Mouse (Mus musculus): ENCODE data around the gene Xrra1.
"Not testable (repeated sequence)": the region's sequence is repeated elsewhere in the genome, so short reads cannot be mapped to it uniquely, and the experiment has no call there.

The Xrra1 gene

GRCm38 (mm10) chr7:99902918-99903665, 44.2 kb downstream of the Xrra1 start:
- DNase-seq: no peak

- DNase-seq: no peak
Observed at GRCm38 (mm10) chr7:99904421-99905005, 45.6 kb downstream of the Xrra1 start.

DNA sequence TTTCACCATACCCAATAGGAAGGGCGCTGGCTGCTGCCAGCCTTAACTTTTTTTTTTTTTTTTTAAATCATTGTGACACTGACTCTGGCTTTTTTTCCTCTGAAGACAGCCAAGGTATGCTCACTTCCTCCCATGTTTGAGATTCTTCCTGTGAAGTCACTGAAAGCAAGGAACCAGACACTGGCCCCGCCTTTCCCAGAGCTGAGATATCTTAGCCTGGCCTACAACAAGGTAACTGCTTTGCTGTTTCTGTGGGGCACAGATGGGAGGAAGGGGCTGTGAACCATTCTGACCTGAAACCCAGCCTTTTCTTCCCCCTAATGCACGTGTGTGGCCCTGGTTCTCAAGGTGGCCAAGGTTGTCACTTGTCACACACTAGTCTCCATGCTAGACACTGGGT, 47.4 kb downstream of the Xrra1 start:
- DNase-seq: no peak

- no peak for DNase-seq
Observed at GRCm38 (mm10) chr7:99907463-99907862, 48.5 kb downstream of the Xrra1 start.

GRCm38 (mm10) chr7:99911038-99911437, 52.1 kb downstream of the Xrra1 start:
- no peak for DNase-seq

DNA sequence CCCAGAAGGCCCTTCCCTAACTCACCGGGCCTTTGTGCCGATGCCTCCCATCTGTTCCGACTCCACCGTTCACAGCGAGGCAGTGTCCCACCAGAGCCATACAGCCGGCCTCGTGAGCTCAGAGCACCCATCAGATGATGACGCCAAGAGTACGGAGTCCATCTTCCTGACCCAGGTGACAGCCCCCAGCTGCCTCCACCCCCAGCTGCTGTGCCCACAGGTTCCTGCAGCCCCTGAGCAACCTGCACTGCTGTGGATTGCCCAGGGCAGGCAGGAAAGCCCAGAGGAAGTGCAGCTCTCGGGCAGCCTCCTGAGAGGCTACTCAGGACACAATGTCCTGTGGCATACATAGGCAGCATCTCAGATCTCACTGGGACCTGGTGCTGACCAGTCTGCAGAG, 55.4 kb downstream of the Xrra1 start:
- DNase-seq: no peak

- no peak for DNase-seq
Observed at GRCm38 (mm10) chr7:99915511-99915910, 56.6 kb downstream of the Xrra1 start.

DNA sequence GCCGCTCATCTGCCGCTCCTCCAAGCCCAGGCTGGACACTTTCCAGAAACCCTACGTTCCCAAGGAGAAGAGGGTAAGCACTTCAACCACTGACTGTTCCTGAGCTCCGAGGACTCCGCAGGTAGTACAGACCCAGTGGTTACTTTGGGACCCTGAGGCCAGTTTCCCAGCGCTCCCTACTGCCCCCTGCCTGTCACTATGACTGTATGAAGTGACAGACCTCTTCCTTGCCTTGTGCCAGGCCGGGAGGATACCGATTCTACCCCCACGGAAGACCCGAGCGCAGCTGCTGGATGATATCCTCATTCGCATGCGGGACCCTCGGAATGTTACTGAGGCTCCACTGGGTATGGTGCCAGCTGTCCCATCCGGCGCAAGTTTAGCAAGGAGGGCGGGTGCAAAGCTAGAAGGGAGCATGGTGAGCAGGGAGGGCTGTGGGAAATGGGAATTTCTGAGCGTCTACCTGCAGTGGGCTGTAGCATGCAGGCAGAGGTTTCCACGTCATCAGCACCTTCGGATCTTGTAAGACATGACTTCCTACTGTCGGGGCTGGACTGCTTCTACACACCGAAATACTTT, 57.9 kb downstream of the Xrra1 start:
- peak; percentile 53 for DNase-seq

GRCm38 (mm10) chr7:99917320-99917844, 58.5 kb downstream of the Xrra1 start:
- DNase-seq: peak; percentile 59

GRCm38 (mm10) chr7:99919164-99919563, 60.2 kb downstream of the Xrra1 start:
- DNase-seq: peak; percentile 31

DNA sequence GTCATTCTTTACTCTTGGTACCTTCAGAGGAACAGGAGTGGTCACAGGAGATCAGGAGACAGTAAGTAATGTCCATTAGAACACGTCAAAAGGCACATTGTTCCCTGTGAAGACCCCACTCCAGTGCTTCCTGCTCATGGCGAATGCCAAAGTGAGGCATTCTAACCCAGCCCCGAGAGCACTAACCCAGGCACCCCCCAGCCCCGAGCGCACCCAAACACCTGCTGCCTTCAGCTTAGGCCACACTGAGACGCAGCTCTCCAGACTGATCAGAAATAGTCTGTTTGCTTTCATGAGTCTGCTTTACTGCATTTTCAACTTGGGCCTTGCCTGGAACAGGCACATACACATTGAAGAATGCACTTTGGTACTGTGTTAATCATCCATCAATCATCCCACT, 61.1 kb downstream of the Xrra1 start:
- no peak for DNase-seq

GRCm38 (mm10) chr7:99920416-99920815, 61.5 kb downstream of the Xrra1 start:
- DNase-seq: no peak

DNA sequence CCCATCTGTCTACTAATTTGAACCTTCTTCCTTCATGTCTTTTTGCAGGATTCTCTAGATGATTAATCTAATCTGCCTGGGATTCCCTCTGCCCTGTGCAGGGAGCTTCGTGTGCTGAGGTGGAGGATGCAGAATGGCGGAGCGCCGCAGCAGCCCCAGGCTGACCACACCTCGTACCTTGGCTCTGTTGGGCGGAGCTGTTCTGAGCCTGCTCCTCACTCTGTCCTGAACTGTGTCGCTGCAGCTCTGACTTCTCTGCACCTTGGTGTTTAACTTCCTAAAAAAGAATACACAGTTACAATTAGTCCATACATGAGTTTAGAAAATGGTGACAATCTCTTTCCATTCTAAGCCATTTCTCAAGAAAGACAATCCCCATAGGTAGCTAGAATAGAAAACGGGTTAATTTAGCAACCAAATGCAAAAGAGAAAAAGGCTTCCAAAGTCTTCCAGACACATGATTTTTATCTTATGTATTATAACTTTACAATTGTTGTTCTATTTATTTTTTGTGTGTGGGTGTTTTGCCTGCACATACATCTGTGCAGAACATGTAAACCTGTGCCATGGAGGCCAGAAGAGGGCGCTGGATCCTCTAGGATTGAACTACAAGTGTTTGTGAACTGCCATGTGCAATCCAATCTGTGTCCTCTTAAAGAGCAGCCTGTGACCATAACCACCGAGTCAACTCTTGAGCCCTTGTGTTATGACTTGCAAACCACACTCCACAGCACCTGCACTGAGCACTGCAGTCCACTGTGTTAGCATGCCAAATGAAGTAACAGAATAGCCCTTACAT, 68.2 kb downstream of the Xrra1 start:
- DNase-seq: peak; percentile 69

DNA sequence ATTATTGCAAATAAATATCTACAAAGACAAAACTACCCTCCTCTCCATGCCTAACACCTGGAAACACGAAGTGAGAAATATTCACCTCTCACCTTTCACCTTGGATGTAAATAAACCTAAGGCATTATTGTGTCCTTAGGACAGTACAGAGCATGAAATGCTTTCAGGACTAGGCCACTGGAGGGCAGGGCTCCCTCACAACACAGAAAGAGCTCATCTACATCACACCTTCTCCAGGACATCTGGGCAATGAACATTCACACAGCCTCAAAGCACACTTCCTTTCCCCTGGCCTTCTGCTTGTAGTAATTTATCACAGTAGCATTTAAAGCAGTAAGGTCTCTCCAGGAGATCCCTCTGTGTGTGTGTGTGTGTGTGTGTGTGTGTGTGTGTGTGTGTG, 76.8 kb downstream of the Xrra1 start:
- no peak for DNase-seq

- DNase-seq: no peak
Observed at GRCm38 (mm10) chr7:99940669-99941068, 81.8 kb downstream of the Xrra1 start.

GRCm38 (mm10) chr7:99944520-99944919, 85.6 kb downstream of the Xrra1 start:
- no peak for DNase-seq

GRCm38 (mm10) chr7:99945012-99945411, 86.1 kb downstream of the Xrra1 start:
- not testable (repeated sequence) for DNase-seq

DNA sequence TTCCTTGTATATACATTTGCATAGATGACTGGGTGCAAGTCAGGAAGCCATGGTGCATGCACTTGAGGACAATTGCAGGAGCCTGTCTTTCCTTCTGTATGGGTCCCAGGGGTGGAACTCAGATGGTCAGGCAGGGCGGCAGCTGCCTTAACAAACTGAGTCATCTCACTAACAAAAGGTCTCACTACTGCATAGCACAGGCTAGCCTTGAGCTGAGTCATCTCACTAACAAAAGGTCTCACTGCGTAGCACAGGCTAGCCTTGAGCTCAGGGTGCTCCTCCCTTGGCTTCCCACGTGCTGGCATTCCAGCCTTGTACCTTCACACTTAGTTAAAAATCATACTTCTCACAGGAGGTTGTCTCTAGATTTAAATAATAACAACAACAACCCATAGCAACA, 87.0 kb downstream of the Xrra1 start:
- no peak for DNase-seq

GRCm38 (mm10) chr7:99946356-99946755, 87.4 kb downstream of the Xrra1 start:
- no peak for DNase-seq

GRCm38 (mm10) chr7:99947329-99947728, 88.4 kb downstream of the Xrra1 start:
- peak; percentile 47 for DNase-seq

DNA sequence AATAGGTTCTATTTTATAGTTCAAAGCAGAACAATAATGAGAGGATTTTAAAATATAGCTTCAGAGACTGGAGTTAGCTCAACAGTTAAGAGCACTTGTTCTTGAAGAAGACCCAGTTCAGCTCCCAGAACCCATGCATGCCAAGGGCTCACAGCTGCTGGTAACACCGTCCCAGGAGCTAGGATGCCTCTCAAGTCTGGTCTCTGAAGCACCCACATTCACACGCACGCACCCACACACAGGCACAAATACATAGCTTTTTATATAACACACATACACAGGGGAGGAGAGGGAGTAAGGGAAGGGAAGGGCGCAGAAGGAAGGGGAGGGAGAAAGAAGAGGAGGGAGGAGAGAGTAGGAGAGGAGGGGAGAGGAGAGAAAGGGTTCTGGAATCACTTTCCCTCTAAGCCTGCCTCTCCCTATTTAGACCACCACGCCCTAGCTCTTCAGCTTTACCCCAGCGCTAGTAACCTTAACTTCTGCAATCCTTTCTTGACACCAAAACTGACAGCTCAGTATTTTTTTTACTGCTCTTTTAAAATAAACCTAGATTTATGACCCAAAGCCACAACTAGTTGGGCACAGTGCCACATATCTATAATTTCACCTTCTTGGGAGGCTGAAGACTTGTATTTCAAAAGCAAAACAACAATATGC, 94.7 kb downstream of the Xrra1 start:
- DNase-seq: no peak

DNA sequence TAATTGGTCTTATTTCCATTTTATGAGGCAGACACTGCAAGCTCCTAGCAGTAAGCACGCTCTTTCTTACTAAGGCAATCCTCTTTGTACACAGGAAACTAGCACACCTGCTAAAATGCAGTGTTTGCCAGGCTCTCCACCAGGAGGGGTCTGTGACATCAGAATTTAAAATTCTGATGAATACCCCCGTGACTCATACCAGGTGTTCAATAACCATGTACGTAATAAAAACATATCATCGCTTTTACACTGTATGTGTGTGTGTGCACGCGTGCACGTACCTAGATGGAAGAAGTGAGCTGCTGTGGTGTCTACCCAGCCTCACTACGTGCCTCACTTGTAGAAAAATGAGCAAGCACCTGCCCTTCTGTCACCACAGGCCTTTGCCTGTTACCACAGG, 95.3 kb downstream of the Xrra1 start:
- no peak for DNase-seq

DNA sequence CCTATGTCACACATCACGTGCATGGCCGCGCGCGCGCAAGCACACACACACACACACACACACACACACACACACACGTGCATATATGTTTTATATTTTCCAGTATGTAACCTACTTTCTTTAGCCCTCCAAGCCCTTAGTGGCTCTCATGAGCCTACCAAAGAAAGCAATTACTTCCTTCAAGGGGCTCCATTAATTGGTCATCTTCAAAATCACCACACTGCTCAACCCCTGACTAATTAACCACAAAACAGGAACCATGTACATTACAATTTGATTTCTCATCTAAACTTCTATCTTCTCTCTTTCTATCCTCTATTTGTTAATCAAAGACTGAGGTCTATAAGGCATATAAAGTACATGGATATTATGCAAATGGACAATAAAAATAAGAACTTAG, 97.2 kb downstream of the Xrra1 start:
- no peak for DNase-seq

Measured in cerebellum, adult 9-11 months (tissue).